Mouse (Mus musculus): ENCODE measurements around the gene Myl7.
"Not testable (repeated sequence)": the region's sequence is repeated elsewhere in the genome, so short reads cannot be mapped to it uniquely, and the experiment has no call there.

DNA sequence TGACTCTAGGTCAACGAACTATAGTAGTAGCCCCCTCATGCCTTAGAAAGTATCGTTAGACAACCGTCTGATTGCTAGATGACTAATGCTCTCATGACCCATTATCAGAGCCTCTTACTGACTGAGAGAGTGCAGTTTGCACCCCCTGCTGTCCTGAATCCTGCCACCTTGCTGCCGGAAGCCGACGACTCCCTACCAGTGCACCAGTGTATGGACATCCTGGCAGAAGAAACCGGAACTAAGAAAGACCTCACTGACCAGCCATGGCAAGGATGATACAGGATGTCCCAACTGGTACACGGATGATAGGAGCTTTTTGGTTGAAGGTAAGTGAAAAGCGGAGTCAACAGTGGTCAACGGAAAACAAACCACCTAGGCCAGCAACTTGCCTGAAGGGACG, 35.9 kb upstream of the Myl7 start:
- TF ChIP-seq POLR2A (IDR thresholded peaks at IDR 0.05; ENCODE audit: extremely low read depth, insufficient read depth, low read length); CTCF (IDR thresholded peaks at IDR 0.05; ENCODE audit: low read depth, low read length): not testable (repeated sequence)
